Mouse (Mus musculus): ENCODE data around the gene Basp1.

DNA sequence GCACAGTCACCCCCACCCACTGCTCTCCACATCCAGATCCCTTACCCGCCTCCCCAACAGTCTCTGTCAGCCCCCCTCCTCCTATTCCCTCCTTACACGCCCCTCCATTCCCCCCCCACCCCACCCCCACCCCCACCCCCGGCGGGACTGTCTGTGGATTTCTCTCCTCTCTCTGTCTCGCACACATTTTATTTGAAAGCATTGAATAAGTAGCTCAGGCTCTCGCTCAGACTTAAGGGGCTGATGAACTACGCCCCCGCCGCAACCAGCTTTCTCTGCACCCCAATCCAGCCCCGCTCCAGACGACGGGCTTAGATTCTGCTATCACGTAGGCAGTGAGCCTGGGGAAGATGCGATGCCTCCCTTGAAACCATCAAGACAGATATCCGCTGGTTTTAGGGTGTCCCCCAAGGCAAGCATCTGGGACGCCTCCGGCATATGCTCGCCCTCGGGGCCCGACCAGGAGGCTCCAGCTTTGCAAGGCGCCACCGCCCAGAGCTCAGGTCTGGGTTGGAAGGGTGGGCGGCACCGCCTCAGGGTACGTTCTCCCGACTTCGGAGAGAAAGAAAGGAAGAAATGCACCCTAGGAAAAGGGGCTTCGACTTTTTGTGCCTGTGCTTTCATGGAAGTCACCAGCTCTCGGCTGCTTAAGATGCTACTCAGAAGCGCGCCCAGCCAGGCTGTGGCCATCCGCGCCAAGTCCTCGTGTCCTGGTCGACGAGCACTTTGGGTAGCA is 615 bp upstream of the Basp1 start:
- no peak for TF ChIP-seq GATA1 (IDR thresholded peaks at IDR 0.05; ENCODE audit: borderline replicate concordance, low read length)
- no peak for TF ChIP-seq FLI1 (IDR thresholded peaks at IDR 0.05; ENCODE audit: low read length)
